Comparison of ENCODE assay signal across 9 mouse cellular contexts in the genomic region with DNA sequence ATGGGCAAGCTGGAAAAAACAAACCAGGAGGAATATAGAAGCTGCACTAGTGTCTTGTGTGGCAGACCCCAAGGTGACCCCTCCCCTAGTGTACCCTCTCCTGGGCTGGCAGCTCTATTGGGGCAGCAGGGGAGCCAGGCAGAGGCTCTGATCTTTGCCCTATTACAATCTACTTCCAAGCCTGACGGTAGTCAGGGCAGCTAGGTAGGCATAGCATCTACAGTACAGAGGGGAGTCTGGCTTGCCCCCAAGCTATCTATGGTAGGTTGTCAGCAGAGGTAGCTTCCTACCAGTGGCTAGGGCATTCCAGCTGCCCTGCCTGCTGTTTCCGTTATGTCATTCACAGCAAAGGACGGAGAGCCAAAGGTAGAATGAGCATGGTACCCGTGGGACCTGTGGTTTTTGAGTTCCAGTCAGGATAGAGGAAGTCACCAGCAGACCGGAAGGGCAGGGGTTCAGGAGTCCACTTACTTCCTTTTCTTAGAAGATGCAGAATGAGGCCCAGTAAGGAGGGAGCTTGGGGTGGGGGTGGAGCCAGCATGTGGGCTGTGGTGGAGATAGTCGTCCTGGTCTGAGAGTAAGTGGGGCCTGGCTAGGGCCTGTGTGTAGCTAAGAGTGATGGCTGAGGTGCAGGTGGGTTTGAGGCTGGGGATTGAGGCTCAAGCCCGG. TPM values are rescaled to one million over a fixed set of nuclear protein-coding genes. Genes with fewer than 3 reads are reported as not detected.
DNase-seq lines count a peak whose midpoint lies in the region; ATAC-seq lines count a peak whose summit lies in the region.
"Had no signal": no experiment of that assay in that cellular context is flagged by ENCODE, and none has a peak within 500 bp of the region (broad histone marks: within the 10 kb centered on the region; RNA-seq: fewer than 3 reads in every experiment).

No protein-coding gene starts in this region.

- DNase-seq in heart, adult 11 months: peak; percentile 97
- no peak for DNase-seq in heart, postnatal 25 days (ENCODE audit: low spot score)
- peak; percentile 53 for DNase-seq in heart, adult 8-10 months (ENCODE audit: low spot score)
- peak; percentile 61 to 63 for DNase-seq in kidney, postnatal 36 days
- DNase-seq in right cerebral cortex, adult 2 months (ENCODE audit: low spot score in 2 of 2): no peak
- DNase-seq in cerebellum, postnatal 36 days: no peak
- no peak for DNase-seq in ovary, postnatal 14 days (ENCODE audit: low spot score)

- ATAC-seq in megakaryocyte-erythroid progenitor cell, adult 5-6 weeks (replicated peaks; ENCODE audit: low FRiP score, low TSS enrichment, poor library complexity, severe bottlenecking): 0 out of 2 replicates have a peak, but pooled peaks have one; percentile 47
- ATAC-seq: Patski had no signal

- intact Hi-C loops in heart, postnatal 25 days (cut with DNase I): no loop called here

RNA-seq across cellular contexts. Expression of gene Camkk1, which starts 5.6 kb away (rescaled TPM):
- total RNA-seq in heart, postnatal 25 days (2021): 1 to 10 TPM in 1 of 2 experiments, under 1 TPM in 1; 0.95 to 1.2 TPM
- under 1 TPM; 0.53 to 0.84 (median 0.74) TPM for total RNA-seq in heart, adult 8-10 months (2022)
- 0.12 and 0.28 TPM in 2 replicates for total RNA-seq in megakaryocyte-erythroid progenitor cell, adult 5-6 weeks (2014; fragmentation: Nextera tagmentation)
- 0.53 TPM in 1 of 2 replicates, not detected in the other for total RNA-seq in megakaryocyte-erythroid progenitor cell, adult 5-6 weeks (2017)

RNA-seq across cellular contexts. Expression of gene Ncbp3, which starts 23.2 kb away (rescaled TPM):
- total RNA-seq in heart, postnatal 25 days (2021): 1 to 10 TPM; 5.6 to 6.2 TPM
- 1 to 10 TPM; 5.4 to 6.6 (median 5.6) TPM for total RNA-seq in heart, adult 8-10 months (2022)
- 12.5 and 12.7 TPM in 2 replicates for total RNA-seq in megakaryocyte-erythroid progenitor cell, adult 5-6 weeks (2014; fragmentation: Nextera tagmentation)
- total RNA-seq in megakaryocyte-erythroid progenitor cell, adult 5-6 weeks (2017): 16.4 and 19.1 TPM in 2 replicates

RNA-seq across cellular contexts. Expression of gene P2rx1, which starts 25.5 kb away (rescaled TPM):
- total RNA-seq in heart, postnatal 25 days (2021): under 1 TPM; 0.29 to 0.50 TPM
- total RNA-seq in heart, adult 8-10 months (2022): under 1 TPM; 0.35 to 0.49 (median 0.43) TPM
- 1.8 and 3.1 TPM in 2 replicates for total RNA-seq in megakaryocyte-erythroid progenitor cell, adult 5-6 weeks (2014; fragmentation: Nextera tagmentation)
- total RNA-seq in megakaryocyte-erythroid progenitor cell, adult 5-6 weeks (2017): 2.2 TPM in 1 of 2 replicates, not detected in the other

Comparison
In these comparisons a context has a peak if more than half of its experiments do, and no peak if none do; other contexts are left out.
1. DNase-seq: peak in heart, adult 11 months (single experiment), heart, adult 8-10 months (single experiment) and kidney, postnatal 36 days (2 of 2); none in heart, postnatal 25 days (single experiment), right cerebral cortex, adult 2 months (0 of 2), cerebellum, postnatal 36 days (0 of 2) and ovary, postnatal 14 days (single experiment).